Mouse (Mus musculus) thymus, postnatal 36 days (tissue): ENCODE measurements around the gene Haus4.

Experiments used
- DNase-seq, 2 experiments: peaks; one replicate each; pipeline ENCODE4 v3.0.0; 2022; ENCODE audit warnings: mixed read lengths in 2 of 2

Gene Haus4

DNA sequence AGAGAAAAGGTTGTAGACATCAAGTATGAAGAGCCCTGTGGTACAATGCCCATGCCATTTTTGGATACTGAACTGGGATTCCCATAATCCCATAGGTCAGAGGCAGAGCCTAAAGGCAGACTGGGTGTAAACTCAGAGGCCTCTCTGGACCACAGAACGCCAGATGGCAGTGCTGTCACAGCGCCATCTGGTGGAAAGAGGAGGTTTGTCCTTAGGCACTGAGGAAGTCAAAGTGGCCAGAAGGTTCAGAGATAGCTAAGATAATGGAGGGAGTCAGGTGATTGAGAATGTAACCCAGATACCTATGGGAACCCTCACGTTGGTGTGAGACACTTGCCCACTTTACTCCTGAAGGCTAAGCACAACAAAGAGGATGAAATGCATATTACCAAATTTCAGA, 60.2 kb downstream of the Haus4 start:
- DNase-seq: peak; percentile 70 to 71

DNA sequence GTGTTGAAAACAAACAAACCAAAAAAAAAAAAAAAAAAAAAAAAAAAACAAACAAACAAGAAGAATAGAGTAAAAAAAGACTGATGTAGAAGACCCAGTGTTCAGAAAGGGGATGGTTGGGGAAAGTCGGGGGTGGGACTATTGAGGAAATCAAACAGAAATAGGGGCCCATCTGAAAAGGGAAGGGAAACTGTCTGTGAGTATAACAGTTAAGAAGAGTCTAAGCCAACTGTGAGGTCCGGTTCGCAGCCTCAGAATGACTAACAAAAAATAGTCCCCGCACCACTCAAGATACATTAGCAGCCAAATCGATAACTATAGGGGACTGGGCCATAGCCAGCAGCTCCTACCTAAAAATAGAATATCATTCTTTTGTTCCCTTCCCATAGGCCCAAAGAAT, 61.2 kb downstream of the Haus4 start:
- DNase-seq: no peak

DNA sequence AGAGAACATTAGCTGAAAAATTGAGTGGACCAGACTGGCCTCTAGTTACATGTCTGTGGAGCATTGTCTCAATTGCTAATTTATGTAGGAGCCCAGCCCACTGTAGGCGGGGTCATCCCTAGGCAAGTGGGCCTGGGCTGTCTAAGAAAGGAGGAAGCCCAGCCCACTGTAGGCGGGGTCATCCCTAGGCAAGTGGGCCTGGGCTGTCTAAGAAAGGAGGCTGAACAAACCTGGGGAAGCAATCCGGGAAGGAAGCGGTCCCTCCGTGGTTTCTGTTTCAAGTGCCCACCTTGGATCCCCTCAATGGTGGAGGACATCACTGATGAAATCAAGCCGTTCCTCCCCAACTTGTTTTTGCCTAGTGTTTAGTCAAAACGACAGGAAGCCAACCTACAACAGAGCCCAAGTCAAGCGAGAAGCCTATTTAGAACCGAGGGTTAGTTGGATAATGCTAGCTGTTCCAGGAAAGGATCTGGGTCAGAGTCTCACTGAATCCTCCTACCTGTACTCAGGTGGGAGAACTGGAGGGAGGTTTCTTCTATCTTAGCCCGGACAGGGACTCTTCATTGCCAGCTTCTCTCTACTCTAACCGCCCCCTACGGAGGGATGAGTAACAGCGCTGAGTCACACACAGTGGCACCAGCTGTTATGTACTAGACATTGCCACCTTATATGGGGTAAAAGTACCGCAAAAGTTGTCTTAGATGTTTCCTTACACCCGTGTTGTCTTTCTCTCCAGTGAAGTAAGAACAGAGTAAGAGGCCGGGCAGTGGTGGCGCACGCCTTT, 61.9 kb downstream of the Haus4 start:
- peak; percentile 20 to 40 for DNase-seq
